Mouse (Mus musculus): Measurements from ENCODE around the gene Scd1. TPM values are rescaled to one million over a fixed set of nuclear protein-coding genes. Genes with fewer than 3 reads are reported as not detected.

The Scd1 gene
- polyA plus RNA-seq, 1 experiment: 114 TPM

GRCm38 (mm10) chr19:44437975-44438374, 30.3 kb upstream of the Scd1 start:
- no peak overlapping the region for H3K9ac ChIP-seq (ENCODE audit: low read depth, poor library complexity, severe bottlenecking)
- H3K27ac ChIP-seq (ENCODE audit: insufficient read depth, low read length): no peak overlapping the region
- H3K4me3 ChIP-seq (ENCODE audit: low read depth, low read length): no peak overlapping the region
- TF ChIP-seq CTCF (IDR thresholded peaks at IDR 0.05; ENCODE audit: low read depth, low read length) (no peak), POLR2A (IDR thresholded peaks at IDR 0.05; ENCODE audit: insufficient read depth, low read length) (no peak), EP300 (IDR thresholded peaks at IDR 0.05; ENCODE audit: insufficient read depth, low read depth, low read length) (no peak)
- H3K4me1 ChIP-seq (ENCODE audit: control insufficient read depth, insufficient read depth, low read length): no peaks in the 10 kb centered on the region
- no peaks in the 10 kb centered on the region for H3K9me3 ChIP-seq (replicated peaks; ENCODE audit: control insufficient read depth, insufficient read depth, low read length, poor library complexity, severe bottlenecking)
- H3K36me3 ChIP-seq (ENCODE audit: control insufficient read depth, insufficient read depth, low read length, poor library complexity, severe bottlenecking): no peaks in the 10 kb centered on the region
- H3K27me3 ChIP-seq (ENCODE audit: control insufficient read depth, insufficient read depth, low read length, poor library complexity, severe bottlenecking): no peaks in the 10 kb centered on the region

- H3K27ac ChIP-seq (ENCODE audit: insufficient read depth, low read length): no peak overlapping the region
- no peak overlapping the region for H3K9ac ChIP-seq (ENCODE audit: low read depth, poor library complexity, severe bottlenecking)
- H3K4me3 ChIP-seq (ENCODE audit: low read depth, low read length): no peak overlapping the region
- H3K36me3 ChIP-seq (ENCODE audit: control insufficient read depth, insufficient read depth, low read length, poor library complexity, severe bottlenecking): no peaks in the 10 kb centered on the region
- H3K4me1 ChIP-seq (ENCODE audit: control insufficient read depth, insufficient read depth, low read length): no peaks in the 10 kb centered on the region
- no peaks in the 10 kb centered on the region for H3K27me3 ChIP-seq (ENCODE audit: control insufficient read depth, insufficient read depth, low read length, poor library complexity, severe bottlenecking)
- TF ChIP-seq POLR2A (IDR thresholded peaks at IDR 0.05; ENCODE audit: insufficient read depth, low read length) (no peak), CTCF (IDR thresholded peaks at IDR 0.05; ENCODE audit: low read depth, low read length) (no peak), EP300 (IDR thresholded peaks at IDR 0.05; ENCODE audit: insufficient read depth, low read depth, low read length) (no peak)
- no peaks in the 10 kb centered on the region for H3K9me3 ChIP-seq (replicated peaks; ENCODE audit: control insufficient read depth, insufficient read depth, low read length, poor library complexity, severe bottlenecking)
These were observed 24.4 kb upstream of the Scd1 start for GRCm38 (mm10) chr19:44432084-44432483.

GRCm38 (mm10) chr19:44427721-44428120, 20.0 kb upstream of the Scd1 start:
- Histone ChIP-seq H3K4me1 (ENCODE audit: control insufficient read depth, insufficient read depth, low read length) (no peaks in the 10 kb centered on the region), H3K36me3 (ENCODE audit: control insufficient read depth, insufficient read depth, low read length, poor library complexity, severe bottlenecking) (no peaks in the 10 kb centered on the region), H3K4me3 (ENCODE audit: low read depth, low read length) (no peak overlapping the region), H3K9ac (ENCODE audit: low read depth, poor library complexity, severe bottlenecking) (no peak overlapping the region), H3K27me3 (ENCODE audit: control insufficient read depth, insufficient read depth, low read length, poor library complexity, severe bottlenecking) (no peaks in the 10 kb centered on the region), H3K9me3 (replicated peaks; ENCODE audit: control insufficient read depth, insufficient read depth, low read length, poor library complexity, severe bottlenecking) (no peaks in the 10 kb centered on the region), H3K27ac (ENCODE audit: insufficient read depth, low read length) (peak overlapping the region; percentile 26)
- no peak for TF ChIP-seq EP300 (IDR thresholded peaks at IDR 0.05; ENCODE audit: insufficient read depth, low read depth, low read length)
- no peak for TF ChIP-seq POLR2A (IDR thresholded peaks at IDR 0.05; ENCODE audit: insufficient read depth, low read length)
- no peak for TF ChIP-seq CTCF (IDR thresholded peaks at IDR 0.05; ENCODE audit: low read depth, low read length)

- Histone ChIP-seq H3K9ac (ENCODE audit: low read depth, poor library complexity, severe bottlenecking) (no peak overlapping the region), H3K9me3 (replicated peaks; ENCODE audit: control insufficient read depth, insufficient read depth, low read length, poor library complexity, severe bottlenecking) (no peaks in the 10 kb centered on the region), H3K27me3 (ENCODE audit: control insufficient read depth, insufficient read depth, low read length, poor library complexity, severe bottlenecking) (no peaks in the 10 kb centered on the region), H3K4me3 (ENCODE audit: low read depth, low read length) (no peak overlapping the region), H3K36me3 (ENCODE audit: control insufficient read depth, insufficient read depth, low read length, poor library complexity, severe bottlenecking) (no peaks in the 10 kb centered on the region), H3K4me1 (ENCODE audit: control insufficient read depth, insufficient read depth, low read length) (no peaks in the 10 kb centered on the region), H3K27ac (ENCODE audit: insufficient read depth, low read length) (no peak overlapping the region)
- TF ChIP-seq CTCF (IDR thresholded peaks at IDR 0.05; ENCODE audit: low read depth, low read length): no peak
- TF ChIP-seq POLR2A (IDR thresholded peaks at IDR 0.05; ENCODE audit: insufficient read depth, low read length): no peak
- no peak for TF ChIP-seq EP300 (IDR thresholded peaks at IDR 0.05; ENCODE audit: insufficient read depth, low read depth, low read length)
These were observed 14.5 kb upstream of the Scd1 start for GRCm38 (mm10) chr19:44422051-44422631.

GRCm38 (mm10) chr19:44419530-44419929, 11.9 kb upstream of the Scd1 start:
- Histone ChIP-seq H3K27ac (ENCODE audit: insufficient read depth, low read length) (no peak overlapping the region), H3K4me3 (ENCODE audit: low read depth, low read length) (no peak overlapping the region), H3K4me1 (ENCODE audit: control insufficient read depth, insufficient read depth, low read length) (no peaks in the 10 kb centered on the region), H3K9ac (ENCODE audit: low read depth, poor library complexity, severe bottlenecking) (no peak overlapping the region), H3K9me3 (replicated peaks; ENCODE audit: control insufficient read depth, insufficient read depth, low read length, poor library complexity, severe bottlenecking) (no peaks in the 10 kb centered on the region), H3K36me3 (ENCODE audit: control insufficient read depth, insufficient read depth, low read length, poor library complexity, severe bottlenecking) (no peaks in the 10 kb centered on the region), H3K27me3 (ENCODE audit: control insufficient read depth, insufficient read depth, low read length, poor library complexity, severe bottlenecking) (no peaks in the 10 kb centered on the region)
- TF ChIP-seq POLR2A (IDR thresholded peaks at IDR 0.05; ENCODE audit: insufficient read depth, low read length) (no peak), CTCF (IDR thresholded peaks at IDR 0.05; ENCODE audit: low read depth, low read length) (no peak), EP300 (IDR thresholded peaks at IDR 0.05; ENCODE audit: insufficient read depth, low read depth, low read length) (no peak)

- H3K9ac ChIP-seq (ENCODE audit: low read depth, poor library complexity, severe bottlenecking): no peak overlapping the region
- no peak for TF ChIP-seq EP300 (IDR thresholded peaks at IDR 0.05; ENCODE audit: insufficient read depth, low read depth, low read length)
- peak; percentile 86 for TF ChIP-seq CTCF (IDR thresholded peaks at IDR 0.05; ENCODE audit: low read depth, low read length)
- H3K36me3 ChIP-seq (ENCODE audit: control insufficient read depth, insufficient read depth, low read length, poor library complexity, severe bottlenecking): no peaks in the 10 kb centered on the region
- no peaks in the 10 kb centered on the region for H3K9me3 ChIP-seq (replicated peaks; ENCODE audit: control insufficient read depth, insufficient read depth, low read length, poor library complexity, severe bottlenecking)
- no peak overlapping the region for H3K4me3 ChIP-seq (ENCODE audit: low read depth, low read length)
- H3K27ac ChIP-seq (ENCODE audit: insufficient read depth, low read length): no peak overlapping the region
- no peaks in the 10 kb centered on the region for H3K4me1 ChIP-seq (ENCODE audit: control insufficient read depth, insufficient read depth, low read length)
- H3K27me3 ChIP-seq (ENCODE audit: control insufficient read depth, insufficient read depth, low read length, poor library complexity, severe bottlenecking): no peaks in the 10 kb centered on the region
These were observed 11.3 kb upstream of the Scd1 start for GRCm38 (mm10) chr19:44418945-44419344.

Measured in ES-Bruce4 (cell line).